Mouse (Mus musculus) Patski (cell line): ENCODE data around the gene Foxo3. TPM values are rescaled to one million over a fixed set of nuclear protein-coding genes. Genes with fewer than 3 reads are reported as not detected.

ENCODE experiments used
- ATAC-seq: fragments of 100-300 bp; one replicate; pipeline ENCODE4 v1.8.0; 2021
- CTCF ChIA-PET: fragments of 350-600 bp; sonication (Branson Sonifier 250); formaldehyde crosslinking; loops from one replicate; lab custom pipeline; 2022; ENCODE audit warnings: inconsistent platforms; lab: Charles Lee
- POLR2A ChIA-PET: fragments of 350-600 bp; sonication (Branson Sonifier 250); formaldehyde crosslinking; loops from one replicate; lab custom pipeline; 2022; ENCODE audit warnings: antibody characterized with exemption, inconsistent platforms; lab: Charles Lee
- DNase-seq: peaks from one replicate; pipeline ENCODE4 v3.0.0-alpha.2; 2011; ENCODE audit warnings: low read depth, low spot score
- H3K27me3 ChIP-seq: fragments of 371-371 bp; one replicate; pipeline ENCODE4 v1.5.1; 2021
- CTCF ChIP-seq: fragments of 100-300 bp; IDR thresholded peaks from one replicate; pipeline ENCODE4 v1.5.1; 2021
- in situ Hi-C: fragments of 300-500 bp; cut with MboI; formaldehyde crosslinking; loops from 3 replicates; pipeline ENCODE4 v1.11.1; 2018; ENCODE audit warnings: low pct_unique_long_range_greater_than_20kb, mixed read lengths
- polyA plus RNA-seq: library from polyadenylated mRNA; unstranded; gene quantifications from one replicate; pipeline ENCODE4 v1.2.3, GENCODE M21; 2021

The Foxo3 gene
- polyA plus RNA-seq, 1 experiment from 2014 or later = 17.6 TPM

GRCm38 (mm10) chr10:42232977-42233376 lies 43.6 kb downstream of the Foxo3 start:
- no peak for TF ChIP-seq CTCF
- DNase-seq (no peak), ATAC-seq (no peak)
- H3K27me3 ChIP-seq = no peaks in the 10 kb centered on the region
- POLR2A ChIA-PET = no interaction called here
- CTCF ChIA-PET = no interaction called here
- in situ Hi-C loops = no loop called here

- H3K27me3 ChIP-seq = no peaks in the 10 kb centered on the region
- no peak for DNase-seq
- ATAC-seq = no peak
- POLR2A ChIA-PET = no interaction called here
- no peak for TF ChIP-seq CTCF
- in situ Hi-C loops = no loop called here
- CTCF ChIA-PET = interaction anchor here (0.7 to 1.1 kb wide), 2 partner anchors 10 to 16 kb away, joined by 3 read pairs; no protein-coding TSS in a partner anchor
Observed at GRCm38 (mm10) chr10:42231847-42232246, 44.7 kb downstream of the Foxo3 start.

- no peak for TF ChIP-seq CTCF
- DNase-seq = no peak
- in situ Hi-C loops = no loop called here
- ChIA-PET CTCF (interaction anchor here (1.1 kb wide), 1 partner anchor 9 kb away, joined by 3 read pairs; no protein-coding TSS in a partner anchor), POLR2A (interaction anchor here (0.7 kb wide), 1 partner anchor 1835 kb away, joined by 4 read pairs; no protein-coding TSS in a partner anchor)
- no peaks in the 10 kb centered on the region for H3K27me3 ChIP-seq
- no peak for ATAC-seq
Observed at GRCm38 (mm10) chr10:42231100-42231541, 45.4 kb downstream of the Foxo3 start.

GRCm38 (mm10) chr10:42230471-42231099 lies 46.0 kb downstream of the Foxo3 start:
- TF ChIP-seq CTCF = no peak
- in situ Hi-C loops = no loop called here
- ATAC-seq (no peak), DNase-seq (no peak)
- ChIA-PET POLR2A (no interaction called here), CTCF (no interaction called here)
- no peaks in the 10 kb centered on the region for H3K27me3 ChIP-seq

GRCm38 (mm10) chr10:42227751-42228241 lies 48.8 kb downstream of the Foxo3 start:
- CTCF ChIA-PET = interaction anchor here (1.2 kb wide), 1 partner anchor 218 kb away, joined by 3 read pairs; no protein-coding TSS in a partner anchor

GRCm38 (mm10) chr10:42226176-42226575 lies 50.4 kb downstream of the Foxo3 start:
- no peaks in the 10 kb centered on the region for H3K27me3 ChIP-seq
- in situ Hi-C loops = no loop called here
- ChIA-PET POLR2A (no interaction called here), CTCF (no interaction called here)
- ATAC-seq (no peak), DNase-seq (no peak)
- no peak for TF ChIP-seq CTCF

More at GRCm38 (mm10) chr10:42227751-42228241, 48.8 kb downstream of the Foxo3 start:
- H3K27me3 ChIP-seq = no peaks in the 10 kb centered on the region
- DNase-seq (no peak), ATAC-seq (no peak)
- POLR2A ChIA-PET = no interaction called here
- no peak for TF ChIP-seq CTCF
- in situ Hi-C loops = no loop called here

GRCm38 (mm10) chr10:42225184-42225935 lies 51.2 kb downstream of the Foxo3 start:
- POLR2A ChIA-PET = no interaction called here
- CTCF ChIA-PET = no interaction called here
- DNase-seq (no peak), ATAC-seq (no peak)
- H3K27me3 ChIP-seq = no peaks in the 10 kb centered on the region
- no peak for TF ChIP-seq CTCF
- in situ Hi-C loops = no loop called here

GRCm38 (mm10) chr10:42221996-42222395 lies 54.6 kb downstream of the Foxo3 start:
- no peak for DNase-seq
- ChIA-PET CTCF (interaction anchor here (1.1 kb wide), 1 partner anchor 10 kb away, joined by 3 read pairs; no protein-coding TSS in a partner anchor), POLR2A (no interaction called here)
- TF ChIP-seq CTCF = no peak
- ATAC-seq = no peak
- in situ Hi-C loops = no loop called here
- no peaks in the 10 kb centered on the region for H3K27me3 ChIP-seq

GRCm38 (mm10) chr10:42221136-42221891 lies 55.2 kb downstream of the Foxo3 start:
- no peaks in the 10 kb centered on the region for H3K27me3 ChIP-seq
- ATAC-seq = no peak
- POLR2A ChIA-PET = interaction anchor here (0.7 kb wide), 1 partner anchor 93 kb away, joined by 3 read pairs; no protein-coding TSS in a partner anchor
- TF ChIP-seq CTCF = no peak
- in situ Hi-C loops = no loop called here
- DNase-seq = no peak
- CTCF ChIA-PET = interaction anchor here (1.1 kb wide), 1 partner anchor 10 kb away, joined by 3 read pairs; no protein-coding TSS in a partner anchor

GRCm38 (mm10) chr10:42220418-42220952 lies 56.1 kb downstream of the Foxo3 start:
- in situ Hi-C loops = no loop called here
- POLR2A ChIA-PET = no interaction called here
- DNase-seq = no peak
- no peaks in the 10 kb centered on the region for H3K27me3 ChIP-seq
- ATAC-seq = no peak
- CTCF ChIA-PET = no interaction called here
- TF ChIP-seq CTCF = no peak
